Mouse (Mus musculus) bone marrow, adult 2 months (tissue): ENCODE results near the gene Gm9803.

Source experiments
- CTCF ChIP-seq: fragments of 200-500 bp; IDR thresholded peaks from 2 replicates; pipeline ENCODE4 v1.5.1; 2011; ENCODE audit warnings: low read length, control low read depth; ENCODE audit not compliant: control insufficient read depth, insufficient read depth
- POLR2A ChIP-seq: fragments of 200-500 bp; IDR thresholded peaks from 2 replicates; pipeline ENCODE4 v1.6.1; 2011; ENCODE audit warnings: low read depth, mild to moderate bottlenecking, control low read depth, low read length, borderline replicate concordance; ENCODE audit not compliant: control insufficient read depth

- TF ChIP-seq POLR2A (no peak), CTCF (no peak)
Observed at GRCm38 (mm10) chr10:43534382-43534781, 10.5 kb downstream of the Gm9803 start.
